Mouse (Mus musculus) heart, adult 9 months (tissue): Measurements from ENCODE around the gene Zfp799.

Experiments used
- DNase-seq, 2 experiments: peaks; one replicate each; pipeline ENCODE4 v3.0.0; 2022; ENCODE audit warnings: low spot score in 2 of 2

Zfp799 gene

DNA sequence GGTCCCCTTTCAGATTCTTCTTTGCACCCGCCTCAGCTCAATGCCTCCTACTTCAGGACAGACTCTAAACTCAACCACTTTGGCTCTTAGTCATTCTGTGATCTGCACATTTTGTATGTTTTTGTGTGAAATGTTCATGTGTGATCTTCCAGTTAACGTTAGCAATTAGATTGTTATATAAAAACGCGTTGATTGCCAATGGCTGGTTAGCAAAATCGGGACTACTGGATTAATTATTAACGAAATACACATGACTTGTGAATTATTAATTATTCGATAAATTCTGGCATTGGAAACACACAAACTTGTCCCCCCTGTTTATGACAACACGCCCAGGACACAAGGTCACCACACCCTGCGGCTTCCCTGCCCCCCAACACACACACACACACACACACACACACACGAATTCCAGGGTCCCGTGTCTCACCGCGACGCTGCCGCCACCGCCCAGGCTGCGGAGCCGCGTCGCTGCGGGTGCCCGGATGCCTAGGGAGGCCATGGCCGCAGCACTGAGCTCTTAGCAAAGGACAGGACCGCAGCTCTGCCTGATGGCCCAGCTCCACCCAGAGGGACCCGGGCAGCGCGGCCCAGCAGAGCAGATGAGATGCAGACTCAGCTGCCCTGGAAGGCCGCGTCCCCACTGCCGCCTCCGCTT, 42.5 kb downstream of the Zfp799 start:
- DNase-seq, result no peak

DNA sequence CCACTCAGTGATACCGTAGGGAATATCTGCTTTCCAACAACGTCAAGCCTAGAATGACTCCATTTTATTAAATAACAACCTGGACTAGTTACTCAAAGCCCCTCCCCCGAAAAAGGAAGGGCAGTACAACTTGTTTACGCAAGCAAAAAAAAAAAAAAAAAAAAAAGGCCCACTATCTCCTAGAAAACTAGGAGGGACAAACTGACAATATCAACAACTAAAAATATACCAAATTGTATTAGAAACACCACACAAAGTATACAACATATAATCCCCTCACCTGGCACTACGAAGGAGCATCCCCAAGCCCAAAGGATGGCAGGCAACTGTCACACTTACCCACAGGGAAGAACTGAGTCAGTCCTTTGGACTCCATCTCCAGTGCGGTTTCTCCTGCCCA, 43.1 kb downstream of the Zfp799 start:
- no peak for DNase-seq

DNA sequence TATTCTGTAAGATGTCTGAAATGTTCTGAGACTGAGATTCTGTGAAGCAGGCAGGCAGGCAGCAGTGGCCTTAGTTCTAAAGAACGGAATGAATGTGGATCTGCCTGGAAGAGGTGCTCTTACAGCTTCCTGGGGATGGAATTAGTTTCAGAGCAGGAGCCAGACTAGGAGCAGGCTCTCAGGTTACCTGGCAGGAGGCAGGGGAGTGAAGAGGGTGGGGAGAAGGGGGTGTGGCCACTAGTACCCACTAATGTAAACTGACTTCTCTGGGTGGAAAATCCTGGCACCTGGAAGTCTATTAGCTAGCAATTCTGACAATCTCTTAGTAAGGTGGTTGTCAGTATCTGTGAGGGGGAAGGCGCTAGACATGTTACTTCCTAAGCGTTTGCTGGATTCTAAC, 44.4 kb downstream of the Zfp799 start:
- DNase-seq, result no peak

DNA sequence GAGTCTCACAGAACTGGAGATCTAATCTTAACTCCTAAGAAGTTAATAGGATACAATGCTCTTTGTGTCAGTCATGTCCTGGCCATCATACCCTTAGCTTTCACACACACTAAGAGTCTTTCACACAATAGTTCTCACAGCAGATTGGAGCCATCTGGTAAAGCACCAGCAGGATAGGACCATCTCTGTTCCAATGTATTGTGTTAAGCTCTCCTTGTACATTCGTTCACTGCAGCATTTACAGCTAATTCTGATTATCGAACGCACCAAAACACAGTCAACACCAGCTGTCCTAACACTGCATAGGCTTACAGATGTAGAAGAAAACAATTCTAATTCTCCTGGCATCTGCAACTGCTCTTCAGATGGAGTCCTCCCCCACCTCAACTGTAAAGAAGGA, 52.5 kb downstream of the Zfp799 start:
- DNase-seq, result no peak

DNA sequence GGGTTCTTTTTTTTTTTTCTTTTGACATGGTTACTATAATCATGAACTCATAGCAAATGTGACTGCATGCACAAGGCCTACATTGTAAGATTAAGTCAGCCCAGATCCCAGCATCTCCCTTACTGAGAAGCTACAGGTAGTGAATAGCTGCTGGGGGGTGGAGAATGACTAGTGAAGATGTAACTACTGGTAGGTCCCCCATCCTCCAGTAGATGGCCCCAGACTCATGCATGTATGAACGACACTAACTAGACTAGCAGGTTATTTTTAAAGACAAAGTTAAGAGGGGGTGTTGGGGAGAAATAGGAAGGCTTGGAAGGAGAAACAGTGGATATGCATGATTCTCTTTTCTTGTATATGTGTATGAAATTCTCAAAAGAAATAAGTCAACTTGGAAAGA, 58.8 kb downstream of the Zfp799 start:
- peak in 1 of 2 experiments; percentile 16 for DNase-seq

DNA sequence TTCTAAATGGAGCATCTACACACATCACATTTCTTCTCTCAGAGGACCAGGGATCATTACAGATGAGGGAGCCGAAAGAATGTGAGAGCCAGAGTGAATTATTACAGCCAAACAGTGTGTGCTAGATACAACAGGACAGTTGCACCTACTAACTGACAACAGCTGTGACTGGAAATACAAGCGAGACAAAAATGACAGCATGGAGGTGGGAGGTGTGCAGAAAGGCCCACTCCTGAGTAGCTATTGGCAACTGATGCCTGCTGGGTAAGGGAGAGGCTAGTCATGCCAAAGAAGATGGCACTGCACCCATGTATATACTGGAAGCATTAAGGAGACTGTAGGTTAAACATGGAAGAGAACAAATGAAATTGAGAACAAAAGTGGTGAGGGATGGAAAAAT, 63.6 kb downstream of the Zfp799 start:
- DNase-seq, result no peak
